Mouse (Mus musculus) CD4-positive helper T cell, adult 2 months (primary cell): Measurements from ENCODE around the gene Wdr78.

ENCODE experiments used
- DNase-seq: peaks from one replicate; pipeline ENCODE4 v3.0.0-alpha.2; 2012; ENCODE audit warnings: low read depth, missing footprints, low spot score

Gene Wdr78

DNA sequence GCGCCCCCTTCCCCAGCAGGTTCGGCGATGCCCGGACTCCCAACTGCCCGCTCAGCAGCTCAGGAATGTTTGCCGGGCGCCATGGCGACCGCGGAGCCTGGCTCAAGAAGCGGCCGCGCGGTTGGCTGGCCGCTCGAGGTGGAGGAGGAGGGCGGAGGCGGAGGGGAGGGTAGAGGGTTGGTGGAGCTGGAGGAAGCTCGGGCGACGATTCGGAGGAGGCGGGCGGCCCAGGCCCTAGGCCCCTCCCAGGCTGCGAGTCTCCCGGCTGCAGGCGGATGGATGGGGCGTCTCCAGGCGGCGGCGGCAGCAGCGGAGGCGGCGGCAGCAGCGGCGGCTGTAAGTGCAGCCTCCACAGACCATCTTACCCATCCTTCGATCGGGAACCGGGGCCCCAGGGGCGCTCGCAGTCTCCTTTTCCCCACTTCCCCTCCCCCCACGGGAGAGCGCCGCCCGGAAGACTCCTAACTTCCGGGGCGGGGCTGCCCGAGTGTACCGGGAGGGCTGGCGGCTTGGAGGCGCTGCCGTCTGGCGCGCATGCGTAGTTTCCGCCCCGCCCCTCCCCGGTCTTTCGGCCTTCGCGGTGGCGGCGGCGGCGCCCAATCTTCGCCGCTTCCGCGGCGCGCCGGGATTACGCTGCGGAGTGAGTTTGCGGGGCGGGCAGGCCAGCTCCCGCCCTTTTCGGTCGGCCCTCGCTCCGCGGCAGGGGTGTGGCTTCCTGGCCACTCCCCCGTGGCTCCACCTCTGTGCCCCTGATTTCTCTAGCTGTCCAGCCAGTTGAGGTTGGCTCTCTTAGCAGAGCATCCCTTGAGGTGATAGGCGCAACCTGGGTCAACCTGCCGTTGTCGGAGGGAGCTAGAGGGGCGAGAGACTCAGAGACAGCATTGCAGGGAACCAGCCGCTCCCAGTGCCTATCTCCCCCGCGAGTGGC, at the start of gene Wdr78, which contains the start of gene Mier1:
TSS of gene Wdr78 (minus strand) at position 372 of the 928 bp plus-strand sequence.
TSS of gene Mier1 (plus strand) at position 207 of the 928 bp plus-strand sequence.
- peak; percentile 96 for DNase-seq

DNA sequence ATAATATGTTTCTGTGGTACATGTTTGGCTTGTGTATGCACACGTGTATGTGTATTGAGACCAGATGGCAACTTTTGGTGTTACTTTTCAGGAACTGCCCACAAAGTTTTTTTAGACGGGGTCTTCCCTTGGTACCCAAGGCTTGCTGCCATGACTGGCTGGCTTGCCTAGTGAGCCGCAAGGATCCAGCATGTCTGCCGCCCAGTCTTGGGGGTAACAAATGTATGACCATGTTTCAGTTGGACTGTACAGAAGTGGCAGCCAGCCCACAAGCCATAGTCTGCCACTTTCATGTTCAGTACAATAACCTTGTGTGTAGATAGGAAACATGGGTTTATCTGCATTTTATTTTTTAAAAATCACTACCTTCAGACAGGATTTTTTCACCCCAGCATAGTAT, 44.4 kb upstream of the Wdr78 start:
- DNase-seq = no peak

DNA sequence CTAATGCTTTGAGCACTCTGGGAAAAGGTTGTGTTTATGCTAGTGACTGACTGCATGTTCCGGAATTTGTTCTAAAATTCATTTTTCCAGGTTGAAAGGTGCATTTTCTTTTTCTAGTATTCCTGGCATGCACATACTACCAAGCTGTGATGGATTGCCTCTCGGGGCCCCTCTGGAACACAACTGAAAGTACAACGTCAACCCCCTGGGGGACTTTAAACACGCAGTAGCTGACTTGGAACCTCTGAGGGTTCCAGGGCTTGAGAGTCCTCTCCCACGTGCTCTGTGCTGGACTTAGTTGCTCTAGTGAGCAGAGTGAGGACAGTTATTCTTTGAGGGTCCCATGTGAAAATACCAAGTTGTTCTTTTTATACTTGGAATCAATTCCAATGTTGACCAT, 37.6 kb upstream of the Wdr78 start:
- no peak for DNase-seq

DNA sequence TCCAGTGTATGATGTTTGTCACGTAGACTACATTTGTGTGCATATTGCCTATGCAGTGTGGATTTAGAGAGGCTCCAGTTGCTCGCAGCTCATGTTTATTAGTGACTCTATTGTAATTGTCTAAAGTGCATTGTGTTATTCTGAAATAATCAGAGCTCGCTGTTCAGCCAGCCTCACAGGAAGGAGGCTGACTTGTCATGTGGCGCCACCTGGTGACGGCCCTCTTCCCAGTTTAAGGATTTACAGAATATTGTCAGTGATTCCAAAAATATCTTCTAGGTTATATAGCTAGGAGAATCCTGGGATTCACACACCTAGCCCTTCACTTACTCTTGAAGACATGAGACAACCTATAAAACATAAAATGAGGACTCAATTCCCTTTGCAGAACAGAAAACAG, 32.0 kb upstream of the Wdr78 start:
- peak; percentile 68 for DNase-seq

DNA sequence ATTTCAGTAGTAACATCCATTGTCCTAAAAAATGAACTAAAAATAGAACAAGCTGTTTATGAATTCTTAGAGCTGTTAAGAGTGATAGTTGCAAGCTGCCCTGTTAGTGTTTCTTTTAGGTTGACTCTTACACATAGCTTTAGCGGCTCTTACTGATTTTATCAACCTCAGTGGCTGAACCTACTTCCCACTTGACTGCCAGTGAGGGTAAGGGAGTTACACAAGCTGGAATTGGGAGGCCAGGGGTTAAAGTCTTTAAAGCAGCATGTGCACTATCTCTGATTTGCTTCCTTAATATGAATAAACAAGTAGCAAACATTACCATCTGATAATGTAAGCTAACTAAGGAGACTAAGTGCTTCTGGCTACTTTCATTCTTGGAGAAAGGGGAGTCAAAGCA, 22.6 kb upstream of the Wdr78 start:
- DNase-seq = no peak

DNA sequence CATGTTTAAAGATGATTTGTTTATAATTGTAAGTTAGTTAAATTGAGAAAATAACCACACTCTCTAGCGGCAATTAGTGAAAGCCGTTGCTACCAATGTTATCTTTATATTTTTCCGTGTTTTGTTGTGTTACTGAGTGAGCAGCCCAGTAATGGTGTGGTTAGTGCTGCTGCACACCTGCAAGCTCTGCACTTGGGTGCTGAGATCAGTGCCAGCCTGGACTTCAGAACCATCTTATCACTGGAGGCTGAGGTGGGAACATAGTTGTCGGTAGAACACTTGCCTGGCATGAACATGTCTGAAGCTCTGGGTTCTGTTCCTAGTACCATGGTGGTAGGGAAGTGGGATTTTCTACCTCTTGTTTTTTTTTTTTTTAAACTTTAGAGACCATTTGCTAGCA, 12.2 kb upstream of the Wdr78 start:
- DNase-seq = no peak

DNA sequence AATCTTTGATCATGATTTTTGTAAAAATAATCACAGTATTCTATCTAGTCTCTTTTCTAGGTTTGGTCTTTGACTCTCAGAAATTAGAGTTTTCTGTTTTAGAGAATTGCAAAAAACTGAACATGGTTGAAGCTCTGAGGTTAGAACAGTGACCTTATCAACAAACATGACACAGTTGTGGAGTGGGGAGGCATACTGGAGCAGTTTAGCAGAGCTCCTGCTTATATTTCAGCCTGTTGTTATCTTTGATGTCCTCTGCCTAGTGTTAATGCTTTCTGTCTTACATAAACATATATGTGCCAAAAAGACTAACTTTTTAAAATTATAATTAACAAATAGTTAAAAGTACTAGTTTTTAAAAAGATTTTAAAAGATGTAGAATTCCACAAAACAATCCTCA, 9.3 kb upstream of the Wdr78 start:
- DNase-seq = no peak

DNA sequence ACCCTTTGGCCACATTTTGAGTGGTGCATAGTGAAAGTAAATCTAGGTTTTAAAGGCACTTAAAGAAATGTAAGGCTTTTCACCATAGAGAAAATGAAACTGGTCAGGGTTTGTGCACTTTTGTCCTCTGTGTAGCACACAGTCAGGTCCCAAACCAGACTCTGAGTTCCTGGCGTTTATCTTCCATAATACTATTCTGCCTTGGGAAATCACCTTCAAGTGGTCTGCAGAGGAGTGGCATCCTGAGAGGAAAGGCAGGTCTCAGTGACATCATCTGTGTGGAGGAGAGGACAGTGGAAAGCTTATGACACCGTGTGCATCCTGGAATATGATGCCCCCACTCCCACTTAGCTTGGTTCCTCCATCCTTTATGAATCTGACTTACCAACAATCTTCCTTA, 8.7 kb upstream of the Wdr78 start:
- DNase-seq = peak; percentile 49

DNA sequence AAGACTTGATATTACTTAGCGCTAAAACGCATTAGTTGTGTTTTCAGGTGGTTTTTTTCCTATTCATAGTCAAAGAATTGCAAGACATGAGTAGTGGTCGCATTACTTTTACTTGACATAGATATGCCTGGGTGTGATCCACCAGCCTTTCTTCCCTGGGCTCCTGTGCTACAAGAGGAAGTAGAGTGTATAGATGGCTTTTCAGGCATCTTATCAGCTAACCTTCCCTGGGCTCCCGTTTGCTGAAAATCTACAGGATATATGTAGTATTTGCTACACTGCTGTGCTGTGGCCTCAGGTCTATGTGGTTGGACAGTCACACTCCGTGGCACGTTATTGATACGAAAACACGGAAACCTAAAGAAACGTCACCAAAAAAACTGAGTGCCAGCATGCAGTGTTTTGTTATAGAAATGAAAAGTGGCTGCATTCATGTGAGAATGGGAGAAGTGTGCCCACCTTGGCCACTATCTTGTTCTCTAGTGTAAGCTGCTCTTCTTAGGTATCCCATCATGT, 6.6 kb upstream of the Wdr78 start:
- peak; percentile 28 for DNase-seq

DNA sequence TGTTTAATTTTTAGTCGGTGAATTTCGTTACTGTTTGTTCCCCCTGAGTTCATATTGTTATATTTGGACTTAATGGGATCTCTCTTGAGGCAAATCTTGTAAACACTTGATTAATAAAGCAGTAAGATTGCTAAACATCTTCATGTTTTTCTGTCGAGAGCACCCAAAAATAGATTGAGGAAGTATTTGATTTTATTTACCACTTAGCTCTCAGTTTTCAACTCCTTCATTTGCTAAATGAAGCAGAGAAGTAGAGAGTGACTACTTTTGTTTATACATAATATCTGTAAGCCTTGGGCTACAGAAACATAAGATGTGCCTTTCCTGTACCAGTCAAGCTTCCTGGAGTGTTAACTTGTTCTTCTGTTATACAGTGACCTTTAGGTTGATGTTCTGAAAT, 6.0 kb upstream of the Wdr78 start:
- DNase-seq = no peak

DNA sequence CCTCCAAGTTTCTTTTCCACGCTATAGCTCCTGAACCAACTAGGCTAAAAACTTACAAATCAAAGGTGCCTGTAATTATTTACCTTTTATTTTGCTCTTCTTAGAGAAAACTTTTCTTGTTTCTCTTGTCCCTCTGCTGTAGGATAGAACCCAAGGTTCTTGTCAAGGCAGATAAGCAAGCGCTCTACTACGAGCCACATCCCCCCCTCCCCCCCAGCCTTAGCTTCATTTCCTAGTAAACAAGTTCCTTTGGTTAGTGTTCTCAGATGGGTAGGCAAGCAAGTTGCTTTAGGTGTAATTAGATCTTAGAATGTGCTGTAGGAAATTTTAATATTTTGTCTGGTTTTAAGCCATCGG, 5.7 kb upstream of the Wdr78 start:
- peak; percentile 75 for DNase-seq

DNA sequence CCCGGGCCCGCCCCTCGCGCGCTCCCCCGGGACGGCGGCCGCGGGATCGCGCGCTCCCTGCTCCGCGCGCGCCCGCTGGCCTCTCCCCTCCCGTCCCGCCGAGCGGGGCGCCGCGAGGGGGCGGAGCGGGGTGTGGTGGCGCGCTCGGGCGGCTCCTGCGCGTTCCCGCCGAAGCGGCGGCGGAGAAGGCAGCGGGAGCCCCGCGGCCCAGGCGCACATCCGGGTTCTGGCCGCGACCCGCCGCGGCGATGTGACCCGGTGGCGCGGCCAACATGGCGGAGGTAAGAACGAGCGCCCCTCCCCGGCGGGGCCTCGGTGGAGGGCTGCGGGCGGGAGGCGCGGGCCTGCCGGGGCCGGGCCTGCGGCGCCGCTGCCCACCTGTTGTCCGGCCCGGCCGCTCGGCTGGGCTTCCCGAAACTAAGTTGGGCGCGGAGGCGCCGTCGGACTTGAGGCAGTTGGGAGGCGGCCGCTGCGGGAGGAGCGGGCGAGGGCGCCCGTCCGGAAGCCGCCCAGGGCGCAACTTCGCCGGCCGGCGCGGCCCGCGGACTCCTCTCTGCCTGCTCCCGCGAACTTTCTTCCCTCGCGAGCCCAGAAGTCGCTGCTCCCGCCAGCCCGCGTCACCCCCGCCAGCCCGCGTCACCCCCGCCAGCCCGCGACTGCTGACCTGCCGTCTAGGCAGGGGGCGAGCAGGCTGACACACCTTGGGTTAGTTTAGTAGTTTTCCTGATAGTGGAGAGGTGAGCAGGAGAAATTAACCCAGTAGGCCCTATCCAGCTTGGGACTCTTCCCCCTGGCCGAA, 5.1 kb upstream of the Wdr78 start:
- DNase-seq = peak; percentile 88

DNA sequence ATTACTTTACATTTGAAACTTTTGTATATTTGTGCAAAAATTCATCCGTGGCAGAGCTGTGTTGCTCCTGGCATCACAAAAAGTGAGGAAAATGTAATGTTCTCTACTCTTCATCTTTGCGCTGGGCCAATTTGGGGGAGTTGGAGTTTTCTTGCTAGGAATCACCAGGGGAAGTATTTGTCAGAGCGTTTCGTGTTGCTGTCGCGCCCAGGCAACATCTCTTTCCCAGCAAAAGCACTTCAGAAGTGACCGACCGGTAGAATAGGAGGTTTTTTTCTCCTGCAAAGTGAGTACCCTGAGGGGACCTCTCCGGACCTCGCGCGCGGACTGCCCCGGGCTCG, 4.5 kb upstream of the Wdr78 start:
- no peak for DNase-seq

DNA sequence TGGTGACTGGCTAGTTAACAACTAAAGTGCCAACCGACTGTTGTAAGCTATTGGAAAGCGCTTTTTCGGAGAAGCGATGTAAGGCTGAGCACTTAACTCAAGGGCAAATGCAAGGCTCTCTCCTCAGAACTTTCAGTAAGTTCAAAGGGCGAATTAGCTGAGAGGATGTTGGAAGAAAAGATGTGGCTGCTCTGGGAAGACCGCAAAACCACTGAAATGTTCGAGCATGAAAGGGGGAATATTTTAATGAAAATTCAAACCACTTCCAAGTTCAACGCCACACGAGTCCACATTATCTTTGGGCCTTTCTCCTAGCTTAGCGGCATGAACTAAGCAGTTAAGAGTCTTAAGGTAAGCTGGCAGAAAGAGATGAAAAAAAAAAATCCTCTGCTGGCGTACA, 953 bp downstream of the Wdr78 start:
- DNase-seq = peak; percentile 52

DNA sequence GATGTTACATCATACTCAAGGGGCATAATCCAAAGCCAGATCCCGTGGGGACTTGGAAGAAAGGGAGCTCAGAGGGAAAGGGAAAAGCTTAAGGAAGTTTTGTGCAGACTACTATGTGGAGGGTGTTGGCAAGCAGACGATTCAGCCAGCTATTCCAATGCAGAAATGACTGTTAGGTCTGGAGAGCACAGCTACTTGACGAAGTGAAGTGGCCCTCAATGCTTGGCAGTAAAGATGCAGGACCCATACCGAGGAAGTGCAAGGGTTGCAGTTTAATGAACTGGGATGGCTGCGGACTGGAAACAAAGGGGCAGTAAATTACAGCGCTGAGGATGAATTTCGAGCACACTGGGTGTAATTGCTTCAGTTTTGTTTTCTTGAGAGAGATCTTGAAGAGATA, 1.7 kb downstream of the Wdr78 start:
- DNase-seq = no peak

DNA sequence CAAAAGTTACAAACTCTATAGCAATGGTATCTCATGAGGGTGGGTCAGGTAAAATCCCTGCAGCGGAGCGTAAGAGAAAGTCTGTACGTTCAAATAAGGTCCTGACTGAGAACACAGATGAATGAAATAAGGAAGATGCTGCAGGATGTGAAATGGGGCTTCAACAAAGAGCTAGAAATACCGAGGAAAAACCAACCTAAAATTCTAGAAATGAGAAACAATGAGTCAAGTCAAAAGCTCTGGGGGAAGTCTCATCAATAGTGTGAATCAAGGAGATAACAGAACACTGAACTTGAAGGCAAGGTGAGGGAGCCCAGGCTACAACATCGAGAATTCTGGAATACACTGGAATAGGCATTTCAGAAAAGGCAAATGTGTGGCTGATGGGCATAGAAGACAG, 15.8 kb downstream of the Wdr78 start:
- DNase-seq = no peak

DNA sequence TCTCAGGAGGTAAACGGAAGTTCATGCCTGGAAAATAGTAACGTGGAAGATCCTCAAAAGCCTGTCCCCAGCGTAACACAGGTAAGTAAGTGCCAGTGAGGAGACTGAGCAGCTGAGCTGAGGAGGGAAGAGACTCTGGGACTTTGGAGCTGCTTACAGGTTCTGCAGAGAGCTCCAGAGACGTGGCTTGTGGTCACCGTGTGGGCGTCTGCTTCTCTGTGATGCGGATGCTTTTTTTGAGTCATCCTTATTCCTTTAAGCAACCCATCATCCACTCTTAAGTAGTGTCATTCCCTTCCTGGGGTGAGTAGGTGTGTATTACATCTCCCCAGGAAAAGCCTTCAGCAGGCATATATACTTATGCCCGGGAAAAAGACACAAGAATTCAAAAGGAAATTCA, 18.4 kb downstream of the Wdr78 start:
- peak; percentile 69 for DNase-seq

DNA sequence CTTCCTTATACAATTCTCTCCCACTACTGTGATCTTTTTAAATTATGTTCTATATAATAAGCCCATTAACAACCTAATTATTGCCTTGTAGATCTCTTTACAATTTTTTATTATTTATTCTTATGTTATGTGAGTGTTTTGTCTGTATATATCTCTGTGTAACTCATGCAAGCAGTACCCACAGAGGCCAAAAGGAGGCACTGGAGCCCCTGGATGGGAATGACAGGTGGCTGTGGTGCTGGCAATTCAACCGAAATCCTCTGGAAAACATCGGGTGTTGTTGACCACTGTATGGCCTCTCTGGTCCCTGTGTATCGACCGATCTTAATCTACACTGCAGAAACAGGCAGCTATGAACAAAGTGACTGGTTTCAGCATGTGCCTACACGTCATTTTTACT, 29.1 kb downstream of the Wdr78 start:
- DNase-seq = no peak

DNA sequence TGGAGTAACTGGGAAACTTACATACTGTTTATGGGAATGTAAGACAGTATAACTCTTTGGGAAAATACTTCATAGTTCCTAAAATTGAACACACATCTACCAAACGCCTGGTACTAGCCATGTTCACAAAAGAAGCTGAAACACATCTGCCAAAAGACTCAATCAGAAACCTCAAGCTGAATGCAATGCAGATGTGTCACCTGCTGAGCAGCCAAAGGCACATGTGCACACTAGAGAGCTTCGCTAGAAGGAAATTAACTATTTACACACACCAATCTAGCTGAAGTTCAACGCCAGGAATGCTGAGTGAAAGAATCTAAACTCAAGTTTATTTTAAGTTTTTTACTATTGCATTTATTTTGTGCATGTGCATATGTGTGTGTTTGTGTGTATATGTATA, 43.7 kb downstream of the Wdr78 start:
- no peak for DNase-seq

DNA sequence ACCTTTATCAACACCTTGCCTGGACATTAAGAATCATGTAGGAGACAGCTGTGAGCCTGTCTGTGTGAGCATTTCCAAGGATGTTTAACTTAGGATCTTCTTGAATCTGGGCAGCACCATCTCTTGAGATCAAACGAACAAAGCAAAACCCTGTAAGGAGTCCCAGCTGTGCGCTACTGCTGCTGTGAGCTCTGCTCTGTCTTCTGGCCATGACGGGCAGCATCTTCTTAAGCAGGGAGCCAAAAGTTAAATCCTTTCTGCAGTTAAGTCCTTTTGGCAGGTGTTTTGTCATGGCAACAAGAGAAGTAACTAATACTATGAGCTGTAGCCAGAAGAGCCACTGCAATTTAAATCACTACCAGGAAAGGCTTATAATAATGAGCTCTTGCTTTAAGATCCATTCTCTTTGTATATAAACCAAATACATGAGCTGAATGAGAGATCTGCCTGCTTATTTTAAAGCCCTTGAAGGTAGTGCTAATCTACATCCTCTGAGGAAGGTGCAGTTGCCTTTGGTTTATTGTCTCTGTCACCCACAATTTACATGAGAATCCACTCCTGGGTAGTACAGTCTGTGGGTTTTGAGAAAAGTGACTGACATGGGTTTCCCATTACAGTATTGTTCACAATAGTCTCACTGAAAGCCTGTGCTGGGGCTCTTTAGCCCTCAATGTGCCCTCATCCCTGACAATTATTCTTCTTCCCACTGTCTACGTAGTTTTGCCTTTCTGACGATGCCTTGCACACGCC, 46.3 kb downstream of the Wdr78 start:
- no peak for DNase-seq

DNA sequence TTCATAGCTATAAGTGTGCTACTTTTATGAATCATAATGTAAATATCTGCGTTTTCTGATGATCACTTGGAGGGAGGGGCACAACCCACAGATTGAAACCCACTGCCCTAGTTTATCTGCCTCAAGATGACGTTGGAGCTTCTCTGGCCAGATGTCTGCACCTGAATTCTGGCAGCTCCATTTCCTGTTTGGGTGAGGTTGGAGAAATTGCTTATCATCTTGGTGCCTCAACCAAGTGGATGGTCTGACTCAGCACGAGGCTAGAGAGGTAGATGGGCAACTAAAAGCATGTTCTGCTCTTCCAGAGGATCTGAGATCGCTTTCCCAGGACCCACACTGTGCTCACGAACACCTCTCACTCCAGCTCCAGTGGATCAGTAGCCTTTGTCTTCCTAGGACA, 49.4 kb downstream of the Wdr78 start:
- no peak for DNase-seq

DNA sequence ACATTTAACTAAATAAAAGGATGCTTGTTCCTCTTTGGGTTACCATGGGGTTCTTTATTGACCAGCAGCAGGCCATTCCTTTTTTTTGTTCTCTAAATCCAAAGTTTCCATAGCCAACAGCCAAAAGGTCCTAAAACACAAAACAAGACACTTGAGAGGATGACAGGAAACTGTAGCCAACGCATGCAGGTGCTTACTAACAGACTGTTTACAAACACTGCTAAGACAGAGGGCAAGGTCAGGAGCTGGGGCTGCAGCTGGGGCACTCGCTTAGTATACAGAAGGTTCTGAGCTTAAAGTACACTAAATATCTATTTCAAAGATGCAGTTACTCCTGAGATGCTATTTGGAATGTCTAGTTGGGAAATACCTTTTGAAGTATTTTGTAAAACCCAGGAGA, 49.9 kb downstream of the Wdr78 start:
- DNase-seq = no peak
